Mouse (Mus musculus) E14TG2a.4 (cell line): ENCODE data around the gene 4930455H04Rik.

Experiments
- CTCF ChIP-seq: conservative IDR thresholded peaks from 2 replicates; pipeline ENCODE4 v1.5.1; 2014; ENCODE audit warnings: low read length
- NANOG ChIP-seq: IDR thresholded peaks from 2 replicates; pipeline ENCODE4 v1.6.1; 2014; ENCODE audit warnings: borderline replicate concordance, low read length, mixed read lengths

DNA sequence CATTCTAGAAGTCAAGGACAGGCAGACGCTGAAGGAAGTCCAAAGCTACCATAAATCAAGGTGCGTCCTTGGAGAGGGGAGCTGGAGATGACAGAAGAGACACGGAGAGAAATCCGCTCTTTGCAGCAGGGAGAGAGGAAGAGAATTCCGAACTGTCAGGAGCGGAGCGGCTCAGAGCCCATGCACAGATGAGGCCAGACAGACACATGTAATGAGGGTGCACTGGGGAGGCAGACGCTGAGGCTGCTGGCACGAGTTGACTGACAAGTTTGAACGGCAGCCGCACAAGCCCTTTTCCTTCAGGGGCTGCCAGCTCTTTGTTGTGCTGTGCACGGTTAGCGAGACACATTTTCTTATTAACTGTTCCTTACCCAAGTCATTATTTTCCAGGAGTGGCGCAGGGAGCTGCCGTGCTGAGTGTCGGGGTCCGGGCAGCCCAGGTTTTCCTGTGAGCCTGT is 502 bp downstream of the 4930455H04Rik start, which contains the start of gene Palmd:
- TF ChIP-seq CTCF (no peak), NANOG (no peak)
